Mouse (Mus musculus) liver, adult 2 months (tissue): ENCODE data around the gene Crybg3.

ENCODE experiments used
- CTCF ChIP-seq: fragments of 200-500 bp; IDR thresholded peaks from 2 replicates; pipeline ENCODE4 v1.5.1; 2011; ENCODE audit warnings: low read depth, low read length, control low read depth
- POLR2A ChIP-seq: fragments of 200-500 bp; IDR thresholded peaks from 2 replicates; pipeline ENCODE4 v1.6.1; 2011; ENCODE audit warnings: low read length, control low read depth; ENCODE audit not compliant: insufficient read depth; ENCODE audit errors: extremely low read depth

DNA sequence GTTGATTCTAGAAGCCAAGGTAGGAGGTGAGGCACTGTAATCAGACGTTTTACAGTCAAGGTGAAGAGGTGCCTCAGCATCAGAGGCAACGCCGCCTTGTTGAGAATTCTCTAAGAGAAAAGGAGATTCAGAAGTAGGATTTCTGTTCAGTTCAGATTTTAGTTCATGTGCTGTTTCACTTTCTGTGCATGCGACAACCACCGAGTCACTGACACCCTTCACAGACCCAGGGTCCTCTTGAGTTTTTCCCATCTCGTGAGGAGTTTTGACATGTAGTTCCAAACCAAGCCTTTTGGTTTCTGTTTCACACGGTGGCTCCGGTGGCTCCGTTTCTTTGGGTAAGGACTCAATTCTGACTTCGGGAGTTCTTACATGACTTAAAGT, 41.9 kb downstream of the Crybg3 start:
- TF ChIP-seq CTCF (no peak), POLR2A (no peak)
